Mouse (Mus musculus) spleen, adult 12 weeks (tissue): ENCODE data around the gene Ppp1ca.

ENCODE experiments used
- DNase-seq: peaks from one replicate; pipeline ENCODE4 v3.0.0; 2022; ENCODE audit warnings: low spot score

Ppp1ca gene

DNA sequence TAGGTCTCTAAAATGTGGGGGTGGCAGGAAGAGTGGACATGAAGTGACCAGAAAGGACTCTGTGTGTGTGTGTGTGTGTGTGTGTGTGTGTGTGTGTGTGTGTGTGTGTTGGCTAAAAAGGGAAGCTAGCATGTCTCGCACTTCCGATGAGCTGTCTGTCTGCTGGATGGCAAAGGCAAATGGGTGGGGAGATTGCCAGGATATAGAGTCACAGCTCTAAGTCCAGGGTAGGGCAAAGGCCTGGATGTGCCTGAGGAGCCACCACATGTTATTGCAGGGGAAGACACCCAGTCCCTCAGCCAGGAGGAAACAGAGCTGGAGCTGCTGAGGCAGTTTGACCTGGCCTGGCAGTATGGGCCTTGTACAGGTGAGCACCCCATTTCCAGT lies 40.3 kb downstream of the Ppp1ca start:
- no peak for DNase-seq

DNA sequence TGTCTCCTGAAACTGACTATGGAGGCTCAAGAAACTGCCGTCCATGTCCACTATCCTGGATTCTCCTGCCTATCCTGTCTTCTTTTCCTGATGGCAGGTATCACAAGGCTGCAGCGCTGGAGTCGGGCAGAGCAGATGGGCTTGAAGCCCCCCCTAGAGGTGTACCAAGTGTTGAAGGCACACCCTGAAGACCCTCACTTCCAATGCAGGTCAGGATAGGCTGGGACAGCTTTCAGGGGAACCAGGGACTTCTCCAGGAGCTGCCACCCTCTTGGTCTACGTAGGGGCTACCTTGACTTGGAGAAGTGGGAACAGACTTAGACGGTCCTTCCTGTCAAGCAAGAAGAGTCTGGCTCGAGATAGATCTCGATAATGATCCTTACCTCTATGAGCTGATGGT lies 40.8 kb downstream of the Ppp1ca start:
- no peak for DNase-seq

DNA sequence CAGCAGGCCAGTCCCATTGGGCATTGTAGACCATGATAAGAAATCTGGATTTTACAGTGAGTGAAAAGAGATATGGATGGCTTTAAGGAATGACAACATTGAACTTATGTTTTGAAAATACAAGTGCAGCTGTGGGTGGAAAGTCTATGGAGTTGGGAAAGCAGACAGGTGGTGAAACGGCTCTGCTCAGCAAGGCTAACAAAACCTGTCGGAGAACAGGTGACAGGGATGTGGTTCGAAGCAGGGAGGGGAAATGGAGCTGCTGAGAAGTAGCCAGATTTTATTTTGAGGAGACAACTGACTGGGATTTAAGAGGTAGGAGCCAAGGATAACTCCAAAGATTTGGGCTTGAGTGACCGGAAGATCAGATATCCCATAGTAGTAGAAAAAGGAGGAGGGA lies 42.7 kb downstream of the Ppp1ca start:
- DNase-seq = no peak

DNA sequence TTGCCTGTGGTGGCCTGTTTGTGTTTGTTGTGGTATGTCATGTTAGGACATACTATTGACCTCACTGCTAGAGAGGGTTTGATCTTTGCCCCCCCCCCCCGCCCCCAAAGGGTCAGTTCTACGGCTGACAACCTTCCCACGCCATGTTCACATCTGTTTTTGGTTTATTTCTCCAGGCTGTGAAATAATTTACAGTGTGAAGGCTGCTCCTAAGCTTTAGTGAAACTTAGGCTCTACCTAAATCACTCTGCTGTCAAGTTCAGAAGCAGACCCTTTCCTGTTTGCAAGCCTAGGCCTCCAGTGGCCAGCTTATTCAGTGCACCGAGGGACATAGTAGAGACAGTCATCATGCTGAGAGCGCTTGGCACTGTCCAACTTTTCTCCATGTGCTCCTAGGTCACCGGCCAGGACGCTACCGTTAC lies 48.4 kb downstream of the Ppp1ca start:
- no peak for DNase-seq

GRCm38 (mm10) chr19:4242416-4242815 lies 50.6 kb downstream of the Ppp1ca start:
- DNase-seq = no peak

- DNase-seq = no peak
These were observed 52.9 kb downstream of the Ppp1ca start for GRCm38 (mm10) chr19:4244775-4245174.
